Mouse (Mus musculus): ENCODE data around the gene Tiparp.

DNA sequence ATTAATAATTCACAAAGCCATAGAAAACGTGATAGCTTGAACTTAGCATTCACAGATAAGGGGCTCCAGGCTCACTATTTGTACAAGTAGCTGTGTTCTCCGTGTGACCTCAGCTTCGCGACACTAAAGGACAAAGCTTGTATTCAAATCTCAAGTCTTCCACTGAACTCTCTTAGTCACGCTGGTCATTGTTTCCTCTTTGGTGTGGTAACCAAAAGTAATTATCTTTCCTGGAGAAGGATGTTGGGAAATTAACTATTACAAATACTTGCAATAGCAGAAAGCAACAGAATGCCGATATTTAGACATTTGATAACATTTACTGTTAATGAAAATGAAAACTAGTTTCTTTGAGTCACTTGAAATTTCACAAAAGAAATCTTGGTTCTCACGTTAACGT, 4.8 kb upstream of the Tiparp start:
- no peak for TF ChIP-seq POLR2A (IDR thresholded peaks at IDR 0.05; ENCODE audit: insufficient read depth, low read depth, low read length)
- no peak for TF ChIP-seq CTCF (IDR thresholded peaks at IDR 0.05)

Measured in heart, adult 2 months (tissue).